Mouse (Mus musculus) brown adipose tissue, adult 24 weeks (tissue): Measurements from ENCODE around the gene Cdk16. TPM values are rescaled to one million over a fixed set of nuclear protein-coding genes. Genes with fewer than 3 reads are reported as not detected.
A peak's percentile ranks its signal among the peaks of the same experiment; 100 is the strongest.
"Not testable (repeated sequence)": the region's sequence is repeated elsewhere in the genome, so short reads cannot be mapped to it uniquely, and the experiment has no call there.

ENCODE experiments used
- H3K27ac ChIP-seq: fragments of 200-500 bp; replicated peaks from 2 replicates; pipeline ENCODE4 v1.5.1; 2012; ENCODE audit warnings: low read depth, mild to moderate bottlenecking, low read length
- H3K4me1 ChIP-seq: fragments of 200-500 bp; 2 replicates; pipeline ENCODE4 v1.6.1; 2012; ENCODE audit warnings: low read length, mixed read lengths; ENCODE audit not compliant: control insufficient read depth, insufficient read depth, insufficient read length
- H3K4me3 ChIP-seq: fragments of 200-500 bp; 2 replicates; pipeline ENCODE4 v1.5.1; 2012; ENCODE audit warnings: low read depth, mild to moderate bottlenecking, low read length, moderate library complexity; ENCODE audit not compliant: insufficient read depth
- polyA plus RNA-seq: library from polyadenylated mRNA; stranded (reverse); fragments of >200 nt; gene quantifications from 2 replicates; pipeline ENCODE4 v1.2.4, GENCODE M21; 2012; ENCODE audit not compliant: missing spikeins, insufficient read depth, insufficient read length

Cdk16 gene
- polyA plus RNA-seq, 1 experiment, result 134 TPM

DNA sequence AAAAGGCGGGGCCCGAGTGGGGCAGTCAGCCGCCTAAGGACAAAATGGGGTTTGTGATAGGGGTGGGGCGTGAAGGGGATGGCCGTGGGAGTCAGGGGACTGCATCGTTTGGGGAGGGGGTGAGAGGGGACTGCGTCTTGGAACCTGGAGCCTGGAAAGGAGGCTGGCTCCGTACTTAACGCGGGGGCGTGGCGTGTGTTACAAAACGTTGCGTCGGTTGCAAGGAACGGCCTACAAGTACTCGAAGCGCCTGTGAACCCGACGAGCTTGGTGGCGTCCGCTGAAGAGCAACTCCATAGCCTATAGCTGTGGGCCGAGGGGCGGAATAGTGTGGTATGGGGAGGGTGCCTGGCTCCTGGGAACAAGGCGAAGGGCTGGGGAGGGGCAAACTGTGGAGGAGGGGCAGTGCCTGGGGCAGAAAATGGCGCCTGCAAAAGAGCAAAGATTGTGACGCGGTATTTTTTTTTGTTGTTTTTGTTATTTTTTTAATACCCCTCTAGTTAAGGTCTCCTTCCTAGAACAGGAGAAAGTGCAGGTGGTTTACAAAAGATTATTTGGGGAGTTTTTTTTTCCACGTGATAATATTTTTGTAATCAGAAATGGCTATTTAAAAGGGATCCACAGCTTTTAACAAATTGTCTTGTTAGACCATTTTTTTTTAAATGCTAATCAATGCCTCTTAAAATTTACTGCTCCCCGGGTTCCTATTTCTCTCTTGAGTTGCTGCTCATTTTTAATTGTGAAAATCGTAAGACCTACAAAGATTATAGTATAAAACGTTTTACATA, 16.7 kb downstream of the Cdk16 start:
- Histone ChIP-seq H3K4me1 (no peaks in the 10 kb centered on the region), H3K27ac (peak overlapping the region; percentile 89), H3K4me3 (peak overlapping the region; percentile 84)

DNA sequence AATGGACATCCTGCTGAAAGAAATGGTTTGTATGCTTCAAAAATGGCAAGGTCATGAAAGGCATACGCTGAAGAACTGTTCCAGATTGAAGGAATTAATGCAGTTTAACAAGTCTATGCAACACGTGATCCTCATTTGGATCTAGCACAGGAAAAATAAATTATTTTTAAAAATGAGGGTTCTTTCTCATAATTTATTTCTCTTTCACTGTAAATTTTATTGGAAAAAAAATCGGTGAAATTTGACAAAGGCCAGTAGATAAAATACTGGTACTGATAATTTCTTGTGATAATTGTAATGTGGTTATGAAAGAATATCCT, 17.3 kb downstream of the Cdk16 start:
- no peaks in the 10 kb centered on the region for H3K4me1 ChIP-seq
- H3K27ac ChIP-seq, result no peak overlapping the region
- no peak overlapping the region for H3K4me3 ChIP-seq

DNA sequence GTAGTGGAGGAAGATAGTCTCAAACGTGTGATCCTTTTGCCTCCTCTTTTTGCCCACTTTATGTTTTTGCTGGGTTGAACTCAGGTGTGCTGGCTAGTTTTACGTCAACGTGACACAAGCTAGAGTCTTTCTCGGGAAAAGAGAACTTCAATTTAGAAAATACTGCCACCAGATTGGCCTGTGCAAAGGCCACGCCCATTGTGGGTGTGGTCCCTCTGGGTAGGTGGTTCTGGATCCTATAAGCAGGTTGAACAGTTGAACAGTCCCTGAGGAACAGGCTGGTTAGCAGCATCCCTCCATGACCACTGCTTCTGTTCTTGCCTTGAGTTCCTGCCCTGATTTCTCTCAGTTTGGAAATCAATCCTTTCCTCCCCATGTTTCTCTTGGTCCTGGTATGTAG, 40.9 kb downstream of the Cdk16 start:
- Histone ChIP-seq H3K4me1 (no peaks in the 10 kb centered on the region), H3K4me3 (no peak overlapping the region), H3K27ac (no peak overlapping the region)

DNA sequence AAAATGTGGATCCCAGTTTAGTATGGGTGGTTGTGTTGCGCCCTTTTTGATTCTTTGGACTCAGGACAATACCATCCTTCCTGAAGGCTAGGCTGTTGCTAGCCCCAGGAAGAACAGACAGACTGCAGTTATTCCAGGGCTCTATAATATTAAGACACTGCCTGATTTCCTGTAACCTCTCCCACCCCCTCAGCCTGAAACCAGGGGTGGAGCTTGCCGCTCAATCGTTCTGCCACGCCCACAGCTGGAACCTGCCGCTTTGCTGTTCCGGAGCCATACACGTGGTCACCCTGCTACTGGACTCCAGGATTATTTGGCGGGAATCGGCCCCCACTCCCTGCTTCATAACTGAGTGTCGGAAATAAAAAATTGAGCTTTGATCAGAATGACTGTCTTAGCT, 42.3 kb downstream of the Cdk16 start:
- not testable (repeated sequence) for H3K27ac ChIP-seq, H3K4me1 ChIP-seq, H3K4me3 ChIP-seq

DNA sequence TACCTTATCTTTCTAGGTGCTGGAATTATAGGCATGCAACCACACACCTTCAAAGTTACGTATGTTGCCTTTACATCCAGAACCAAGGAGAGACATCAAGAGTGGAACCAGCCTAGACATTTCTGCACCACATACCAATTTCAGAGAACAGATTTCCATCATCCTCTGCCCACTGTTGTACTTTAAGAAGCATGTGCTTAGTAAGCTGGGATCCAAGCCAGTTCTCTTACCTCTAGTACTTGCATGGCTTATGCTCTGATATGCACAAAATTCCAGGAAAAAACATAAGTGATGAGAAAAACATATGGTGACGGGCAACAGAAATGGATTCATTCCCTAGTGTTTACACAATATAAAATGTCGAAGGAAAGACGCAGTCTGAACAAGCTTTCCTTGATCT, 48.7 kb downstream of the Cdk16 start:
- H3K4me3 ChIP-seq, result no peak overlapping the region
- no peak overlapping the region for H3K27ac ChIP-seq

DNA sequence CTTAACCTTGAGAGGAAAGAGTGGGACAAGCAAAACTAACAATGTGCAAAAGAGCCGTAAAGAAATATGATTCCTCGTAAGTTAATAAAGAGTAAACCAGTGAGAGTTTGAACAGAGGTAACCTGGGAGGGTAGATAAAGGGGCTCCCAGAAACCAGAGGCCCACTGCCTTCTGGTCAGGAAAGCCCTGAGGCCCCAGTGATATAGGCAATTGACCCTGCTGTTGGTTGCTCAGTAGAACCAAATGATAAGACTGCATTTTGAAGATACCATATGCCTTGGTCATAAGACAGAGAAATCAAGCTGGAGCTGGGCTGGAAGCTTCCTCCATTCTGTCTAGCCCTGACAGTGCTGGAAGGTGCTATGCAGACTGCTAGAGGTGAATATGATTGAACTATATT, 61.1 kb downstream of the Cdk16 start:
- Histone ChIP-seq H3K4me3 (no peak overlapping the region), H3K27ac (no peak overlapping the region), H3K4me1 (no peaks in the 10 kb centered on the region)

More for the DNA sequence above, 48.7 kb downstream of the Cdk16 start:
- no peaks in the 10 kb centered on the region for H3K4me1 ChIP-seq

Other genes with a start within 250 kb of the Cdk16 start
- not detected in 2 replicates for gene Rgn, start 138.2 kb upstream of the Cdk16 start, polyA plus RNA-seq
- gene Rbm10, start 70.5 kb upstream of the Cdk16 start, polyA plus RNA-seq, result 9.5 and 11.8 TPM in 2 replicates
- gene Ndufb11, start 70.3 kb upstream of the Cdk16 start, polyA plus RNA-seq, result 1,190 and 1,234 TPM in 2 replicates
- gene Uba1, start 29.6 kb upstream of the Cdk16 start, polyA plus RNA-seq, result 125 and 140 TPM in 2 replicates
- 1.5 and 1.8 TPM in 2 replicates for gene Usp11, start 16.0 kb downstream of the Cdk16 start, polyA plus RNA-seq
- gene Araf, start 109.9 kb downstream of the Cdk16 start, polyA plus RNA-seq, result 46.6 and 49.7 TPM in 2 replicates
- gene Timp1, start 182.2 kb downstream of the Cdk16 start, polyA plus RNA-seq, result not detected in 2 replicates
- gene Syn1, start 233.1 kb downstream of the Cdk16 start, polyA plus RNA-seq, result not detected in 2 replicates
- 9.0 and 13.0 TPM in 2 replicates for gene Cfp, start 243.6 kb downstream of the Cdk16 start, polyA plus RNA-seq